Mouse (Mus musculus): Measurements from ENCODE around the gene Ifih1.

- TF ChIP-seq CTCF (IDR thresholded peaks at IDR 0.05; ENCODE audit: borderline replicate concordance, insufficient read depth, low read depth, low read length) = no peak
- TF ChIP-seq POLR2A (IDR thresholded peaks at IDR 0.05; ENCODE audit: borderline replicate concordance, insufficient read depth, low read length) = no peak
Observed at GRCm38 (mm10) chr2:62574962-62575361, 71.1 kb downstream of the Ifih1 start.

Data from cerebellum, adult 2 months (tissue).